Mouse (Mus musculus): ENCODE data around the gene Prss45.

- TF ChIP-seq CTCF (IDR thresholded peaks at IDR 0.05), result no peak
- no peak for TF ChIP-seq POLR2A (IDR thresholded peaks at IDR 0.05; ENCODE audit: insufficient read depth, low read depth, low read length)
- TF ChIP-seq EP300 (IDR thresholded peaks at IDR 0.05; ENCODE audit: insufficient read depth, low read depth, low read length), result no peak
Observed at GRCm38 (mm10) chr9:110834961-110835360, 573 bp downstream of the Prss45 start.

Data from heart, adult 2 months (tissue).